Mouse (Mus musculus): ENCODE measurements around the gene Rps11. TPM values are rescaled to one million over a fixed set of nuclear protein-coding genes. Genes with fewer than 3 reads are reported as not detected.
"Not testable (repeated sequence)": the region's sequence is repeated elsewhere in the genome, so short reads cannot be mapped to it uniquely, and the experiment has no call there.

Gene Rps11
- polyA plus RNA-seq, 1 experiment from 2014 or later: 952 TPM

- Histone ChIP-seq H3K4me2 (replicated peaks) (peak within 1 kb of the TSS; percentile 69), H3K36me3 (replicated peaks; ENCODE audit: control insufficient read depth, insufficient read depth) (peaks cover 30% of the 10 kb centered on the region), H3K4me1 (replicated peaks; ENCODE audit: control insufficient read depth, insufficient read depth, low read length) (peaks cover 27% of the 10 kb centered on the region), H3K9me3 (ENCODE audit: control insufficient read depth, low read length) (no peaks in the 10 kb centered on the region), H3K27ac (peak within 1 kb of the TSS; percentile 95), H3K4me3 (replicated peaks; ENCODE audit: low read length) (peak within 1 kb of the TSS; percentile 81), H3K27me3 (ENCODE audit: control insufficient read depth, insufficient read depth, low read length) (no peaks in the 10 kb centered on the region), H3K9ac (peak within 1 kb of the TSS; percentile 97)
- DNase-seq (ENCODE audit: low spot score) (peak; percentile 99), ATAC-seq (ENCODE audit: low FRiP score) (peak; percentile 95)
- WGBS: under 1% methylated on average over 48 of the region's 48 CpGs
These were observed 4.5 kb upstream of the Rps11 start, which contains the start of gene Rpl13a for GRCm38 (mm10) chr7:45128624-45129246. Rpl13a (minus strand) TSS chr7:45128761.

DNA sequence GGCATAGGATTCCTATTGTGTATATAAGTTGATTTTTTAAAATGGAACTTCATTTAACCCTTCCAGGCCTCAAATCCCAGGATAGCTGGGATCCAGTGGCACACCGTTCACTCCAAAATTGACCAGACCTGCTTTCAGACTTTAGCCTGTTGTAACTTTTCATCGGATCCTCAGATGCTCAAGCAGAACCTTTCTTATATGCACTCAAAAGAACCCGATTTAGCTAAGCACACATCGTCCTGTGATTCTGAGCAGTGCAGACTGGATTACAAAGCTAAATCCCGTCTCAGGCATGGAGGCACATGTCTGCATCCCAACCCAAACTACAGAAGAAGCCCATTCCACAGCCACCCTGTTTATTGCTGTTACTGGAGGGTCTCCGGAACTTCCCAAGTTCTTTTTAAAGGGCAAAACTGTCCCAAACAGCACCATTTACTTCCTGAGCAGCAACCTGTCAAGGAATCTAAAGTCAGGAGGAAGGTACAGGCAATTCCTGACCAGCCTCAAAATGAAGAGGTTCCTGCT lies 3.5 kb upstream of the Rps11 start:
- peak overlapping the region; percentile 88 for H3K27ac ChIP-seq
- ATAC-seq (ENCODE audit: low FRiP score) (no peak), DNase-seq (ENCODE audit: low spot score) (no peak)
- peaks cover 32% of the 10 kb centered on the region for H3K4me1 ChIP-seq (replicated peaks; ENCODE audit: control insufficient read depth, insufficient read depth, low read length)
- peaks cover 36% of the 10 kb centered on the region for H3K36me3 ChIP-seq (replicated peaks; ENCODE audit: control insufficient read depth, insufficient read depth)
- H3K9me3 ChIP-seq (ENCODE audit: control insufficient read depth, low read length): no peaks in the 10 kb centered on the region
- no peaks in the 10 kb centered on the region for H3K27me3 ChIP-seq (ENCODE audit: control insufficient read depth, insufficient read depth, low read length)
- H3K4me3 ChIP-seq (replicated peaks; ENCODE audit: low read length): peak overlapping the region; percentile 81
- H3K9ac ChIP-seq: peak overlapping the region; percentile 97
- peak overlapping the region; percentile 69 for H3K4me2 ChIP-seq (replicated peaks)
- WGBS: 3% methylated on average over 6 of the region's 6 CpGs

- DNase-seq (ENCODE audit: low spot score): no peak
- ATAC-seq (ENCODE audit: low FRiP score): no peak
- H3K4me3 ChIP-seq (replicated peaks; ENCODE audit: low read length): peak overlapping the region; percentile 81
- peak overlapping the region; percentile 97 for H3K9ac ChIP-seq
- peak overlapping the region; percentile 88; the same call in 1 of the 2 replicates for H3K27ac ChIP-seq
- no peaks in the 10 kb centered on the region for H3K27me3 ChIP-seq (ENCODE audit: control insufficient read depth, insufficient read depth, low read length)
- H3K9me3 ChIP-seq (ENCODE audit: control insufficient read depth, low read length): no peaks in the 10 kb centered on the region
- 56% methylated on average over 21 of the region's 21 CpGs for WGBS
- peaks cover 43% of the 10 kb centered on the region for H3K36me3 ChIP-seq (replicated peaks; ENCODE audit: control insufficient read depth, insufficient read depth)
- peak overlapping the region; percentile 69 for H3K4me2 ChIP-seq (replicated peaks)
- peaks cover 32% of the 10 kb centered on the region for H3K4me1 ChIP-seq (replicated peaks; ENCODE audit: control insufficient read depth, insufficient read depth, low read length)
These were observed 2.8 kb upstream of the Rps11 start for GRCm38 (mm10) chr7:45126844-45127699.

GRCm38 (mm10) chr7:45126147-45126843 lies 2.1 kb upstream of the Rps11 start:
- Histone ChIP-seq H3K9me3 (ENCODE audit: control insufficient read depth, low read length) (no peaks in the 10 kb centered on the region), H3K4me1 (replicated peaks; ENCODE audit: control insufficient read depth, insufficient read depth, low read length) (peaks cover 32% of the 10 kb centered on the region), H3K4me3 (replicated peaks; ENCODE audit: low read length) (peak overlapping the region; percentile 81; the same call in 1 of the 2 replicates), H3K27me3 (ENCODE audit: control insufficient read depth, insufficient read depth, low read length) (no peaks in the 10 kb centered on the region), H3K4me2 (replicated peaks) (peak overlapping the region; percentile 69), H3K36me3 (replicated peaks; ENCODE audit: control insufficient read depth, insufficient read depth) (peaks cover 50% of the 10 kb centered on the region), H3K9ac (peak overlapping the region; percentile 97), H3K27ac (no peak overlapping the region)
- DNase-seq (ENCODE audit: low spot score): no peak
- no peak for ATAC-seq (ENCODE audit: low FRiP score)
- 83% methylated on average over 17 of the region's 17 CpGs for WGBS

- Histone ChIP-seq H3K36me3 (replicated peaks; ENCODE audit: control insufficient read depth, insufficient read depth) (peaks cover 57% of the 10 kb centered on the region), H3K4me1 (replicated peaks; ENCODE audit: control insufficient read depth, insufficient read depth, low read length) (peaks cover 32% of the 10 kb centered on the region), H3K4me2 (replicated peaks) (peak overlapping the region; percentile 62; the same call in 1 of the 2 replicates)
- not testable (repeated sequence) for H3K9me3 ChIP-seq (ENCODE audit: control insufficient read depth, low read length); H3K27ac ChIP-seq; H3K4me3 ChIP-seq (replicated peaks; ENCODE audit: low read length); DNase-seq (ENCODE audit: low spot score); ATAC-seq (ENCODE audit: low FRiP score); H3K27me3 ChIP-seq (ENCODE audit: control insufficient read depth, insufficient read depth, low read length); H3K9ac ChIP-seq
- WGBS: 62% methylated on average over 5 of the region's 5 CpGs
These were observed 1.4 kb upstream of the Rps11 start for GRCm38 (mm10) chr7:45125649-45126048.

GRCm38 (mm10) chr7:45125144-45125600 lies 933 bp upstream of the Rps11 start:
- peak overlapping the region; percentile 86 for H3K27ac ChIP-seq
- no peak overlapping the region for H3K4me3 ChIP-seq (replicated peaks; ENCODE audit: low read length)
- H3K4me1 ChIP-seq (replicated peaks; ENCODE audit: control insufficient read depth, insufficient read depth, low read length): peaks cover 32% of the 10 kb centered on the region
- H3K36me3 ChIP-seq (replicated peaks; ENCODE audit: control insufficient read depth, insufficient read depth): peaks cover 62% of the 10 kb centered on the region
- no peaks in the 10 kb centered on the region for H3K9me3 ChIP-seq (ENCODE audit: control insufficient read depth, low read length)
- H3K4me2 ChIP-seq (replicated peaks): peak overlapping the region; percentile 62
- 15% methylated on average over 7 of the region's 7 CpGs for whole genome bisulfite sequencing
- ATAC-seq (ENCODE audit: low FRiP score) (no peak), DNase-seq (ENCODE audit: low spot score) (no peak)
- H3K27me3 ChIP-seq (ENCODE audit: control insufficient read depth, insufficient read depth, low read length): no peaks in the 10 kb centered on the region
- peak overlapping the region; percentile 56 for H3K9ac ChIP-seq

DNA sequence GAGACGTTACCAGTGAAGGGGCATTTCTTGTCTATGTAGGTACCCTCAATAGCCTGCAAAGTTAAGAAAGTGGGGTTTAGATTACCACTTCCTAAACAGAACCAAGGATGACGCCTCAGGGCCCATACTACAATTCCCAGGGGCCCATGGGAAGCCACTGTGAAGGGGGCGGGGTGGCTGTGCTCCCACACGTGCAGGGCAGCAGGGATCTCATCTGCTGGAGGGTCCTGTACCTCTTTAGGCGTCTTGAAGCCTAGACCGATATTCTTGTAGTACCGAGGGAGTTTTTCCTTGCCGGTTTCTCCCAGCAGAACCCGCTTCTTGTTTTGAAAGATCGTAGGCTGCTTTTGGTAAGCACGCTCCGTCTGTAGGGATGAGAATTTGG lies 1.1 kb downstream of the Rps11 start:
- H3K27me3 ChIP-seq (ENCODE audit: control insufficient read depth, insufficient read depth, low read length): no peaks in the 10 kb centered on the region
- peak overlapping the region; percentile 91 for H3K27ac ChIP-seq
- H3K9me3 ChIP-seq (ENCODE audit: control insufficient read depth, low read length): no peaks in the 10 kb centered on the region
- DNase-seq (ENCODE audit: low spot score) (no peak), ATAC-seq (ENCODE audit: low FRiP score) (no peak)
- peaks cover 27% of the 10 kb centered on the region for H3K4me1 ChIP-seq (replicated peaks; ENCODE audit: control insufficient read depth, insufficient read depth, low read length)
- peaks cover 81% of the 10 kb centered on the region for H3K36me3 ChIP-seq (replicated peaks; ENCODE audit: control insufficient read depth, insufficient read depth)
- WGBS: 26% methylated on average over 12 of the region's 12 CpGs
- peak overlapping the region; percentile 92 for H3K4me3 ChIP-seq (replicated peaks; ENCODE audit: low read length)
- peak overlapping the region; percentile 98 for H3K9ac ChIP-seq
- peak overlapping the region; percentile 96 for H3K4me2 ChIP-seq (replicated peaks)

DNA sequence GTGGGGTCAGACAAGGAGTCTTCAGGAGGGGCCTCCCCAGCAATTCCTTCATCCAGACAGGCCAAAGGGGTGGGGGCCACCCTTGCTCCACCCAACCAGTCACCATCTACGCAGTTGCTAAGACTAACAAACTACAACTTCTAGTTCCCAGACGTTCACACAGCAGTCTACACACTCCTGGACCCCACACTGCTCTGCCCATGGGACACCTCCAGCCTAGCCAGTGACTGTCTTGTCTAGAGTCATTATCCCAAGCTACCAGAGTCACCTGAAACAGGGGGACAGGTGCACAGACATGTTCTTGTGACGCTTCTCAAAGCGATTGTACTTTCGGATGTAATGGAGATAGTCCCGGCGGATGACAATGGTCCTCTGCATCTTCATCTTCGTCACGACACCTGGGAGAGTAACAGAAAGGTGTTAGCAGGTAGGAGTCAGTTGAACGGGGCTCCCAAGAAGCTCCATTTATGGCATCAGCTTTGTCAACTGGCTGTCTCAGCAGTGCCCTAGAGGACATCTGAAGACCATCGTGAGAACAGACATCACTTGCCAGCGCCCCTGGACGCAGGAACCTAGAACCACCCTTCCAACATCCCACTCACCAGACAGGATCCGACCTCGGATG lies 1.6 kb downstream of the Rps11 start:
- ATAC-seq (ENCODE audit: low FRiP score): no peak
- H3K27ac ChIP-seq: no peak overlapping the region
- no peaks in the 10 kb centered on the region for H3K27me3 ChIP-seq (ENCODE audit: control insufficient read depth, insufficient read depth, low read length)
- H3K9me3 ChIP-seq (ENCODE audit: control insufficient read depth, low read length): no peaks in the 10 kb centered on the region
- H3K4me1 ChIP-seq (replicated peaks; ENCODE audit: control insufficient read depth, insufficient read depth, low read length): peaks cover 26% of the 10 kb centered on the region
- peak overlapping the region; percentile 98 for H3K9ac ChIP-seq
- peaks cover 87% of the 10 kb centered on the region for H3K36me3 ChIP-seq (replicated peaks; ENCODE audit: control insufficient read depth, insufficient read depth)
- H3K4me3 ChIP-seq (replicated peaks; ENCODE audit: low read length): peak overlapping the region; percentile 92
- WGBS: 86% methylated on average over 15 of the region's 15 CpGs
- H3K4me2 ChIP-seq (replicated peaks): peak overlapping the region; percentile 96
- no peak for DNase-seq (ENCODE audit: low spot score)
